Mouse (Mus musculus): ENCODE measurements around the gene Lpar5. TPM values are rescaled to one million over a fixed set of nuclear protein-coding genes. Genes with fewer than 3 reads are reported as not detected.

Gene Lpar5
- not detected for polyA plus RNA-seq (2014; fragmentation: Illumina TruSeq; extraction: RNeasy Lipid Tissue Mini Kit (QIAGEN cat#74804); ENCODE audit: low read depth, low replicate concordance)

DNA sequence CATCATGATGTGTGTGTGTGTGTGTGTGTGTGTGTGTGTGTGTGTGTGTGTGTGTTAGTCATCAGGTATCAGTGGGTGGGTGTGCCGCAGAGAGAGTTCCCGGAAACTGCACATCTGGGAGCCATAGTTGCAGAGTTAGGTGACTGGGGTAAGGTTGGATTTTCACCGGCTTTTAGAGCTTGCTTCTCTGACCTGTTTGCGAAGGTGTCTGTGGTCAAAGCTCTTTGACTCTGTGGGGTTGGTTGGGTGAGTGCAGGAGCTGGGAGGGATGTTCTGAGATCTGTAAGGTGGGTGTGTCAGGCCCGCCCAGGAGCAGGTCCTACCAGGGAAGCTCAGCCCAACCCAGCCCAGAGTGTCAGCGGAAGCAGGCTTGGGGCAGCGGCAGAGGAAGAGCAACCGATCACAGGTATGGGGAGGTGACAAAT, at the start of gene Lpar5:
TSS of gene Lpar5 (plus strand) at position 350 of the 425 bp plus-strand sequence.

DNA sequence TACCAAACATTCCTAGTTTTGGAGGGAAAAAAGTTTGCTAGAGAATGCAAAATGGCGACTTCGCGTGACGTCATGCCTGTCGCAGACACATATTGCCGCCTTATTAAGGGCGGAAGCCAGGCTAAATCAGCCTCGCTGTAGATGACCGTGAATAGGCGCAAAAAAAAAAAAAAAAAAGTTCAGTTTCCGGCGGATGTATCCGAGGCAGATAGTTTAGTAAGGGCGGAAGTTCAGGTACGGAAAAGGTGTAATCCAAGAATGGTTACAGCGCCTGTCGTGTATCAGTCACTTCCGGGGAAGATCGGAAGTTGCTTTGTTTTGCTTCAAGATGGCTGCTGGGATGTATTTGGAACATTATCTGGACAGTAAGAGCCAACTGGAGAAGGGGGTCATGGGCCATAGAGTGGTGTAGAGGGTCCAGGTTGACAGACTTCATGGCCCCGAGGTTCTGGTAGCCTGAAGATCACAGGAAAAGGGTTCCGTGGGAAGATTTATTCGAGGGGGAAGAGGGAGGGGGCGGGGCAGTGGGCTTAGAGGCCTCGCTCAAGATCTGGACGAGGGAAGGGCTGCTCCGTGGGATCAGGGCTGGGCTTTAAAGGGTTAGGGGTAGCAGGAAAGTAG, 28.1 kb upstream of the Lpar5 start, which contains the start of gene Ing4:
TSS of gene Ing4 (plus strand) at position 228 of the 621 bp plus-strand sequence.

DNA sequence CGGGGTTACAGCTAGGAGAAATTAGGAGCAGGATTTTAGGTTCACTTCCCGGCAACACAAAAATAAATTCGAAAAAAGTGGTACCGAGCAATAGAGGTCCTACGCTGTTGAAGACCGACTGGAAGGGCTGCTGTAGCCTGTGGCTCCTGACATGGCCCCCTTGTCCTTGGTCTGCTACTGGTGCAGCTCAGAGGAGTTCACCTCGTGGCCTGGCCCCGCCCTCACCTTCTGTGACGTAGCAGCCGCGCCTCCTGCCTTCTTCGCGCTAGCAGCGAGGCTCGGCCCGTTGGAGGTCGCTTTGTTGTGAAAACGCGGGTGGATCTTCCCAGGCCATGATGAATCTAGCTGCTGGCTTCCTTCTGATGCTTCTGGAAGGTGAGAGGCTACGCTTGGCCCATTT, 18.0 kb upstream of the Lpar5 start, which contains the start of gene Acrbp:
TSS of gene Acrbp (plus strand) at position 12 of the 400 bp plus-strand sequence.

DNA sequence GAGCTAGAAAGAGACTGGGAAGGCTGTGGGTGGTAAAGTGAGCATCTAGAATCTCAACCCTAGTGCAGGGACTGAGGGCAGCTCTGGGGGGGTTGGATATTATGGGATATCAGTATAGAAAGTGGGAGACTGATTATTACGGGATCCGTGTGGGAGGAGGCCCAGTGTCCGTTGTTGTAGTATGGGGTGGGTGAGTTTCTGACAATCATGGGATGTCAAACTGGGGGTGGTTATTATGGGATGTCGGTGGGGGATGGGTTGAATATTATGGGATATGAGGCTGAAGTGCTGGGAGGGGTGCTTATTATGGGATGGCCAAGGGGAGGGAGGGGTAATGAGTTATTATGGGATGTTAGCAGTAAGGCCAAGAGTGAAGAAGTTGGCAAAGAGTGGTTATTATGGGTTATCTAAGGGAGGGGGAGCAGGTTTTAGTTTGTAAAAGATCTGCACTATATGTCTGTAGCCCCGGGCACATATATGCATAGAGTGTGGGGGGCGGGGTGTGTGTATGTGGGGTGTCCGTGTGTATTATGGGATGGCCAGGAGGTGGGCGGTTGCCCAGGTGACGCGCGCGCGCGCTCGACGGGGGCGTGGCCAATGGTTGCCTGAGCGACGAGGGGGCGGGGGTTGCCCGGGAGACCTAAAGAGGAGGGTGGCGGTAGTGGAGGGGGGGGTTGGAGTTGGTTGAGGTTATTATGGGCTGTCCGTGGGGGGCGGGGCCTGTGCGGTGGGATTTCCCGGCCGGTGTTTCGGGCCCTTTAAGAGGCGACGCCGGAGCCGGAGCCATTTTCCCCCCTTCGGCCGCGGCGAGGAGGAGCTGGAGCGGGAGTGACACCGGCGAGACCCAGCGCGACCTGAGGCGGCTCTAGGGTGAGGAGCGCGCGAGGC, 27.9 kb downstream of the Lpar5 start, which contains the start of gene Chd4:
TSS of gene Chd4 (plus strand) at position 591 of the 888 bp plus-strand sequence.

DNA sequence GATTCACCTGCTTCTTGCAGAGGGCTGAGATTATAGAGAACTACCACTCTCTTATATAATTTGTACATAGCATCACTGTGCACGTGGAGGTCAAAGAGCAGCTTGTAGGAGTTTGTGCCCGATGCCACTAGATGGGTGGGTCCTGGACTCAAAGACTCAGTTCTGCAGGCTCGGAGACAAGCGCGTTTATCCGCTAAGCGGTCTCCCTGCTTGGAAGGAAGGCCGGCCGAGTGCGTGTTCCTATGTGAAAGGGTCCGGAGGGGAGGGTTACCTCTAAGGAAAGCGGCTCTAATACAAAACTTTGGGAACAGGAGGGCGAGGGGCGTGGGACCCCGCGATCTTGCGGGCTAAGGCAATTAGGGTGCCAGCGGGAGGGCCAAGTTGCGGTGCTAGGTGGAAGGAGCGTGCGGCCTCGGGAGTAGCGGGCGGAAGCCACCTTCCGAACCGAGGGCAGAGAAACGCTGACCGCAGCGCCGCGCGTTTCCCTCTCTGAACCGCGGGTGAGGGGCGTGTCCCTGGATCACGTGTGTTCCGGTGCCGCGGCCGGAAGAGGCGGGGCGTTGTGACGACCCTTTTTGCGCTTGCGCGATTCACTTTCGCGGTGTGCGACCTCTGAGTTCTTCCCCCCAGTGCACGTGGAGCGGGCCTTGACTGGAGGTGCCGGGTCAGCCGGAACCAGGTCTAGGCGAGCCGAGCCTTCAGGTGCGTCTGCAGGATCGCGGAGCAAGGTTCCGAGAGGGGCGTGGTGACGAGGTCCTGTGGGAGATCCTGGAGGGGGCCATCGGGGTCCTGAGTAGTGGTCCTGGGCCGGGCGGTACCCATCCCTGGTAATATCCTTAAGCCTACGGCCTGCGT, 63.8 kb downstream of the Lpar5 start, which contains the start of gene Nop2:
TSS of gene Nop2 (plus strand) at position 608 of the 855 bp plus-strand sequence.

Other genes starting within 250 kb of the Lpar5 start
- gene Usp5, start 238.4 kb upstream of the Lpar5 start, polyA plus RNA-seq (2014; fragmentation: Illumina TruSeq; extraction: RNeasy Lipid Tissue Mini Kit (QIAGEN cat#74804); ENCODE audit: low read depth, low replicate concordance) = 17.3 TPM
- 0.69 TPM for gene Cdca3, start 238.4 kb upstream of the Lpar5 start, polyA plus RNA-seq (2014; fragmentation: Illumina TruSeq; extraction: RNeasy Lipid Tissue Mini Kit (QIAGEN cat#74804); ENCODE audit: low read depth, low replicate concordance)
- gene Gnb3, start 227.6 kb upstream of the Lpar5 start, polyA plus RNA-seq (2014; fragmentation: Illumina TruSeq; extraction: RNeasy Lipid Tissue Mini Kit (QIAGEN cat#74804); ENCODE audit: low read depth, low replicate concordance) = not detected
- not detected for gene P3h3, start 210.2 kb upstream of the Lpar5 start, polyA plus RNA-seq (2014; fragmentation: Illumina TruSeq; extraction: RNeasy Lipid Tissue Mini Kit (QIAGEN cat#74804); ENCODE audit: low read depth, low replicate concordance)
- not detected for gene Gpr162, start 203.9 kb upstream of the Lpar5 start, polyA plus RNA-seq (2014; fragmentation: Illumina TruSeq; extraction: RNeasy Lipid Tissue Mini Kit (QIAGEN cat#74804); ENCODE audit: low read depth, low replicate concordance)
- gene Cd4, start 179.7 kb upstream of the Lpar5 start, polyA plus RNA-seq (2014; fragmentation: Illumina TruSeq; extraction: RNeasy Lipid Tissue Mini Kit (QIAGEN cat#74804); ENCODE audit: low read depth, low replicate concordance) = 0.36 TPM
- gene Lag3, start 156.2 kb upstream of the Lpar5 start, polyA plus RNA-seq (2014; fragmentation: Illumina TruSeq; extraction: RNeasy Lipid Tissue Mini Kit (QIAGEN cat#74804); ENCODE audit: low read depth, low replicate concordance) = not detected
- gene Ptms, start 147.8 kb upstream of the Lpar5 start, polyA plus RNA-seq (2014; fragmentation: Illumina TruSeq; extraction: RNeasy Lipid Tissue Mini Kit (QIAGEN cat#74804); ENCODE audit: low read depth, low replicate concordance) = 287 TPM
- 11.8 TPM for gene Mlf2, start 136.5 kb upstream of the Lpar5 start, polyA plus RNA-seq (2014; fragmentation: Illumina TruSeq; extraction: RNeasy Lipid Tissue Mini Kit (QIAGEN cat#74804); ENCODE audit: low read depth, low replicate concordance)
- gene Cops7a, start 102.4 kb upstream of the Lpar5 start, polyA plus RNA-seq (2014; fragmentation: Illumina TruSeq; extraction: RNeasy Lipid Tissue Mini Kit (QIAGEN cat#74804); ENCODE audit: low read depth, low replicate concordance) = 21.7 TPM
- gene Pianp, start 71.2 kb upstream of the Lpar5 start, polyA plus RNA-seq (2014; fragmentation: Illumina TruSeq; extraction: RNeasy Lipid Tissue Mini Kit (QIAGEN cat#74804); ENCODE audit: low read depth, low replicate concordance) = not detected
- gene Zfp384, start 58.8 kb upstream of the Lpar5 start, polyA plus RNA-seq (2014; fragmentation: Illumina TruSeq; extraction: RNeasy Lipid Tissue Mini Kit (QIAGEN cat#74804); ENCODE audit: low read depth, low replicate concordance) = 12.1 TPM
- 8.7 TPM for gene Ing4, start 28.2 kb upstream of the Lpar5 start, polyA plus RNA-seq (2014; fragmentation: Illumina TruSeq; extraction: RNeasy Lipid Tissue Mini Kit (QIAGEN cat#74804); ENCODE audit: low read depth, low replicate concordance)
- gene Acrbp, start 18.2 kb upstream of the Lpar5 start, polyA plus RNA-seq (2014; fragmentation: Illumina TruSeq; extraction: RNeasy Lipid Tissue Mini Kit (QIAGEN cat#74804); ENCODE audit: low read depth, low replicate concordance) = 0.53 TPM
- 59.2 TPM for gene Chd4, start 28.1 kb downstream of the Lpar5 start, polyA plus RNA-seq (2014; fragmentation: Illumina TruSeq; extraction: RNeasy Lipid Tissue Mini Kit (QIAGEN cat#74804); ENCODE audit: low read depth, low replicate concordance)
- gene Nop2, start 64.0 kb downstream of the Lpar5 start, polyA plus RNA-seq (2014; fragmentation: Illumina TruSeq; extraction: RNeasy Lipid Tissue Mini Kit (QIAGEN cat#74804); ENCODE audit: low read depth, low replicate concordance) = 1.3 TPM
- gene Iffo1, start 77.3 kb downstream of the Lpar5 start, polyA plus RNA-seq (2014; fragmentation: Illumina TruSeq; extraction: RNeasy Lipid Tissue Mini Kit (QIAGEN cat#74804); ENCODE audit: low read depth, low replicate concordance) = 3.1 TPM
- gene Gapdh, start 98.5 kb downstream of the Lpar5 start, polyA plus RNA-seq (2014; fragmentation: Illumina TruSeq; extraction: RNeasy Lipid Tissue Mini Kit (QIAGEN cat#74804); ENCODE audit: low read depth, low replicate concordance) = 156 TPM
- 0.28 TPM for gene Ncapd2, start 123.8 kb downstream of the Lpar5 start, polyA plus RNA-seq (2014; fragmentation: Illumina TruSeq; extraction: RNeasy Lipid Tissue Mini Kit (QIAGEN cat#74804); ENCODE audit: low read depth, low replicate concordance)
- gene Mrpl51, start 123.9 kb downstream of the Lpar5 start, polyA plus RNA-seq (2014; fragmentation: Illumina TruSeq; extraction: RNeasy Lipid Tissue Mini Kit (QIAGEN cat#74804); ENCODE audit: low read depth, low replicate concordance) = 159 TPM
- 5.0 TPM for gene Vamp1, start 147.6 kb downstream of the Lpar5 start, polyA plus RNA-seq (2014; fragmentation: Illumina TruSeq; extraction: RNeasy Lipid Tissue Mini Kit (QIAGEN cat#74804); ENCODE audit: low read depth, low replicate concordance)
- gene Tapbpl, start 163.9 kb downstream of the Lpar5 start, polyA plus RNA-seq (2014; fragmentation: Illumina TruSeq; extraction: RNeasy Lipid Tissue Mini Kit (QIAGEN cat#74804); ENCODE audit: low read depth, low replicate concordance) = 1.3 TPM
- not detected for gene Cd27, start 169.1 kb downstream of the Lpar5 start, polyA plus RNA-seq (2014; fragmentation: Illumina TruSeq; extraction: RNeasy Lipid Tissue Mini Kit (QIAGEN cat#74804); ENCODE audit: low read depth, low replicate concordance)
- not detected for gene Tuba3a, start 218.1 kb downstream of the Lpar5 start, polyA plus RNA-seq (2014; fragmentation: Illumina TruSeq; extraction: RNeasy Lipid Tissue Mini Kit (QIAGEN cat#74804); ENCODE audit: low read depth, low replicate concordance)
- gene Ltbr, start 246.0 kb downstream of the Lpar5 start, polyA plus RNA-seq (2014; fragmentation: Illumina TruSeq; extraction: RNeasy Lipid Tissue Mini Kit (QIAGEN cat#74804); ENCODE audit: low read depth, low replicate concordance) = 0.89 TPM

All from kidney, adult 10 weeks (tissue).